Mouse (Mus musculus) midbrain, embryonic 10.5 days (tissue): ENCODE results near the gene Xpo4. TPM values are rescaled to one million over a fixed set of nuclear protein-coding genes. Genes with fewer than 3 reads are reported as not detected.
"Not testable (repeated sequence)": the region's sequence is repeated elsewhere in the genome, so short reads cannot be mapped to it uniquely, and the experiment has no call there.

Experiments
- DNase-seq: peaks from one replicate; pipeline ENCODE4 v3.0.0-alpha.2; 2017; ENCODE audit warnings: low spot score
- H3K27ac ChIP-seq: fragments of 300-500 bp; sonication (generic); replicated peaks from 2 replicates; pipeline ENCODE4 v1.5.1; 2016; ENCODE audit warnings: mild to moderate bottlenecking
- H3K27me3 ChIP-seq: fragments of 300-500 bp; sonication (generic); 2 replicates; pipeline ENCODE4 v1.6.1; 2016; ENCODE audit warnings: low read depth, mild to moderate bottlenecking; ENCODE audit not compliant: poor library complexity, severe bottlenecking
- H3K36me3 ChIP-seq: fragments of 300-500 bp; sonication (generic); 2 replicates; pipeline ENCODE4 v1.6.1; 2016; ENCODE audit warnings: mild to moderate bottlenecking, moderate library complexity
- H3K4me1 ChIP-seq: fragments of 300-500 bp; sonication (generic); 2 replicates; pipeline ENCODE4 v1.6.1; 2016
- H3K4me3 ChIP-seq: fragments of 300-500 bp; sonication (generic); 2 replicates; pipeline ENCODE4 v1.5.1; 2016; ENCODE audit warnings: mild to moderate bottlenecking, moderate library complexity
- H3K9me3 ChIP-seq: fragments of 300-500 bp; sonication (generic); replicated peaks from 2 replicates; pipeline ENCODE4 v1.6.1; 2016; ENCODE audit warnings: mild to moderate bottlenecking
- WGBS: fragments of 180-500 bp; shearing (Covaris S2); methylation state at CpG from one replicate; pipeline ENCODE4 v1.1.7; 2016; 5-methylcytosine and 5-hydroxymethylcytosine counted together
- polyA plus RNA-seq: library from polyadenylated mRNA; unstranded; fragments of >200 nt; fragmentation: Nextera tagmentation; extraction: Ambion mirVana; gene quantifications from 2 replicates; pipeline ENCODE4 v1.2.1, GENCODE M21; 2016

Gene Xpo4
- polyA plus RNA-seq, 1 experiment from 2014 or later = 26.5 TPM

- H3K36me3 ChIP-seq = peaks cover 88% of the 10 kb centered on the region
- WGBS = 95% methylated on average over 15 of the region's 15 CpGs
- no peak overlapping the region for H3K27ac ChIP-seq
These were observed 30.8 kb upstream of the Xpo4 start for GRCm38 (mm10) chr14:57696066-57696465.

GRCm38 (mm10) chr14:57695550-57695949 lies 30.3 kb upstream of the Xpo4 start:
- WGBS = 87% methylated on average over 8 of the region's 8 CpGs
- Histone ChIP-seq H3K36me3 (peaks cover 91% of the 10 kb centered on the region), H3K27me3 (no peaks in the 10 kb centered on the region), H3K27ac (no peak overlapping the region), H3K4me3 (no peak overlapping the region), H3K9me3 (no peaks in the 10 kb centered on the region), H3K4me1 (no peaks in the 10 kb centered on the region)
- DNase-seq = no peak

More at GRCm38 (mm10) chr14:57696066-57696465, 30.8 kb upstream of the Xpo4 start:
- DNase-seq = no peak
- H3K27me3 ChIP-seq = no peaks in the 10 kb centered on the region
- no peaks in the 10 kb centered on the region for H3K4me1 ChIP-seq
- H3K9me3 ChIP-seq = no peaks in the 10 kb centered on the region
- H3K4me3 ChIP-seq = no peak overlapping the region

GRCm38 (mm10) chr14:57694246-57694645 lies 29.0 kb upstream of the Xpo4 start:
- H3K27me3 ChIP-seq = no peaks in the 10 kb centered on the region
- H3K4me3 ChIP-seq = no peak overlapping the region
- 90% methylated on average over 16 of the region's 16 CpGs for WGBS
- no peak overlapping the region for H3K27ac ChIP-seq
- peaks cover 89% of the 10 kb centered on the region for H3K36me3 ChIP-seq
- no peak for DNase-seq
- no peaks in the 10 kb centered on the region for H3K4me1 ChIP-seq
- no peaks in the 10 kb centered on the region for H3K9me3 ChIP-seq

GRCm38 (mm10) chr14:57692517-57693130 lies 27.4 kb upstream of the Xpo4 start:
- no peaks in the 10 kb centered on the region for H3K4me1 ChIP-seq
- H3K9me3 ChIP-seq = no peaks in the 10 kb centered on the region
- no peak overlapping the region for H3K27ac ChIP-seq
- WGBS = 88% methylated on average over 17 of the region's 17 CpGs
- H3K36me3 ChIP-seq = peaks cover 80% of the 10 kb centered on the region
- H3K27me3 ChIP-seq = no peaks in the 10 kb centered on the region
- H3K4me3 ChIP-seq = no peak overlapping the region
- DNase-seq = no peak

GRCm38 (mm10) chr14:57691316-57691715 lies 26.1 kb upstream of the Xpo4 start:
- H3K27me3 ChIP-seq = no peaks in the 10 kb centered on the region
- no peak overlapping the region for H3K4me3 ChIP-seq
- DNase-seq = no peak
- 97% methylated on average over 24 of the region's 24 CpGs for WGBS
- peaks cover 67% of the 10 kb centered on the region for H3K36me3 ChIP-seq
- no peaks in the 10 kb centered on the region for H3K9me3 ChIP-seq
- no peak overlapping the region for H3K27ac ChIP-seq
- no peaks in the 10 kb centered on the region for H3K4me1 ChIP-seq

- Histone ChIP-seq H3K27ac (no peak overlapping the region), H3K9me3 (no peaks in the 10 kb centered on the region), H3K36me3 (peaks cover 60% of the 10 kb centered on the region), H3K4me3 (no peak overlapping the region), H3K4me1 (no peaks in the 10 kb centered on the region), H3K27me3 (no peaks in the 10 kb centered on the region)
- no peak for DNase-seq
- WGBS = 93% methylated on average over 8 of the region's 8 CpGs
These were observed 25.5 kb upstream of the Xpo4 start for GRCm38 (mm10) chr14:57690681-57691080.

GRCm38 (mm10) chr14:57688066-57688465 lies 22.8 kb upstream of the Xpo4 start:
- WGBS = 94% methylated on average over 7 of the region's 7 CpGs
- not testable (repeated sequence) for DNase-seq, H3K4me1 ChIP-seq, H3K27ac ChIP-seq, H3K27me3 ChIP-seq, H3K9me3 ChIP-seq, H3K4me3 ChIP-seq
- H3K36me3 ChIP-seq = peaks cover 37% of the 10 kb centered on the region

GRCm38 (mm10) chr14:57687441-57687840 lies 22.2 kb upstream of the Xpo4 start:
- Histone ChIP-seq H3K27me3 (no peaks in the 10 kb centered on the region), H3K36me3 (peaks cover 31% of the 10 kb centered on the region), H3K9me3 (no peaks in the 10 kb centered on the region), H3K4me3 (no peak overlapping the region), H3K4me1 (no peaks in the 10 kb centered on the region), H3K27ac (no peak overlapping the region)
- no peak for DNase-seq
- 86% methylated on average over 5 of the region's 5 CpGs for WGBS

- H3K36me3 ChIP-seq = peaks cover 26% of the 10 kb centered on the region
- WGBS = 87% methylated on average over 6 of the region's 6 CpGs
- DNase-seq = no peak
These were observed 21.4 kb upstream of the Xpo4 start for GRCm38 (mm10) chr14:57686647-57687046.

GRCm38 (mm10) chr14:57684579-57684978 lies 19.3 kb upstream of the Xpo4 start:
- no peaks in the 10 kb centered on the region for H3K27me3 ChIP-seq
- H3K4me3 ChIP-seq = no peak overlapping the region
- H3K36me3 ChIP-seq = peaks cover 7% of the 10 kb centered on the region
- 11% methylated on average over 1 of the region's 1 CpGs for WGBS
- no peaks in the 10 kb centered on the region for H3K9me3 ChIP-seq
- peak; percentile 49 for DNase-seq
- no peaks in the 10 kb centered on the region for H3K4me1 ChIP-seq
- H3K27ac ChIP-seq = no peak overlapping the region

More at GRCm38 (mm10) chr14:57686647-57687046, 21.4 kb upstream of the Xpo4 start:
- no peak overlapping the region for H3K4me3 ChIP-seq
- H3K27ac ChIP-seq = no peak overlapping the region
- no peaks in the 10 kb centered on the region for H3K9me3 ChIP-seq
- H3K27me3 ChIP-seq = no peaks in the 10 kb centered on the region
- no peaks in the 10 kb centered on the region for H3K4me1 ChIP-seq

GRCm38 (mm10) chr14:57682751-57683150 lies 17.5 kb upstream of the Xpo4 start:
- no peaks in the 10 kb centered on the region for H3K27me3 ChIP-seq
- no peak overlapping the region for H3K4me3 ChIP-seq
- 75% methylated on average over 4 of the region's 4 CpGs for WGBS
- H3K36me3 ChIP-seq = no peaks in the 10 kb centered on the region
- no peak for DNase-seq
- no peak overlapping the region for H3K27ac ChIP-seq
- H3K4me1 ChIP-seq = no peaks in the 10 kb centered on the region
- H3K9me3 ChIP-seq = no peaks in the 10 kb centered on the region

GRCm38 (mm10) chr14:57679958-57680535 lies 14.8 kb upstream of the Xpo4 start:
- Histone ChIP-seq H3K36me3 (no peaks in the 10 kb centered on the region), H3K4me3 (no peak overlapping the region)
- 48% methylated on average over 5 of the region's 5 CpGs for WGBS

GRCm38 (mm10) chr14:57679523-57679922 lies 14.3 kb upstream of the Xpo4 start:
- Histone ChIP-seq H3K27me3 (no peaks in the 10 kb centered on the region), H3K27ac (no peak overlapping the region), H3K4me1 (peaks cover 3% of the 10 kb centered on the region; the same call in 1 of the 2 replicates), H3K36me3 (no peaks in the 10 kb centered on the region), H3K9me3 (no peaks in the 10 kb centered on the region), H3K4me3 (no peak overlapping the region)
- no peak for DNase-seq
- 42% methylated on average over 1 of the region's 1 CpGs for WGBS

More at GRCm38 (mm10) chr14:57679958-57680535, 14.8 kb upstream of the Xpo4 start:
- no peak overlapping the region for H3K27ac ChIP-seq
- peak; percentile 83 for DNase-seq
- H3K27me3 ChIP-seq = no peaks in the 10 kb centered on the region
- peaks cover 3% of the 10 kb centered on the region; the same call in 1 of the 2 replicates for H3K4me1 ChIP-seq
- H3K9me3 ChIP-seq = no peaks in the 10 kb centered on the region
